Mouse (Mus musculus) heart, adult 2 months (tissue): ENCODE measurements around the gene Dad1. TPM values are rescaled to one million over a fixed set of nuclear protein-coding genes. Genes with fewer than 3 reads are reported as not detected.

ENCODE experiments used
- DNase-seq, 2 experiments: peaks; one replicate each; pipeline ENCODE4 v3.0.0; 2021
- H3K27ac ChIP-seq: fragments of 200-600 bp; 2 replicates; pipeline ENCODE4 v1.8.1; 2022
- H3K27me3 ChIP-seq: fragments of 200-500 bp; 2 replicates; pipeline ENCODE4 v1.6.1; 2012; ENCODE audit warnings: mild to moderate bottlenecking, low read length, inconsistent platforms, mixed read lengths; ENCODE audit not compliant: control insufficient read depth, insufficient read depth
- H3K36me3 ChIP-seq: fragments of 200-500 bp; 2 replicates; pipeline ENCODE4 v1.6.1; 2012; ENCODE audit warnings: low read length, inconsistent platforms; ENCODE audit not compliant: control insufficient read depth, insufficient read depth
- H3K4me1 ChIP-seq: fragments of 200-500 bp; 2 replicates; pipeline ENCODE4 v1.6.1; 2011; ENCODE audit warnings: low read length; ENCODE audit not compliant: control insufficient read depth, insufficient read depth
- H3K4me3 ChIP-seq: fragments of 200-600 bp; 2 replicates; pipeline ENCODE4 v1.8.1; 2022
- H3K79me2 ChIP-seq: fragments of 200-500 bp; replicated peaks from 2 replicates; pipeline ENCODE4 v1.6.1; 2012; ENCODE audit warnings: mild to moderate bottlenecking, inconsistent platforms, low read length, moderate library complexity, mixed read lengths; ENCODE audit not compliant: control insufficient read depth, insufficient read depth
- H3K9ac ChIP-seq: fragments of 200-500 bp; 2 replicates; pipeline ENCODE4 v1.6.1; 2012; ENCODE audit warnings: low read depth, mild to moderate bottlenecking, control low read depth, inconsistent platforms, low read length, mixed read lengths
- CTCF ChIP-seq: fragments of 200-600 bp; IDR thresholded peaks from 2 replicates; pipeline ENCODE4 v1.8.1; 2022; ENCODE audit warnings: antibody characterized with exemption, mild to moderate bottlenecking, moderate library complexity
- EP300 ChIP-seq: fragments of 200-500 bp; IDR thresholded peaks from 2 replicates; pipeline ENCODE4 v1.6.1; 2011; ENCODE audit warnings: low read depth, low read length, control low read depth; ENCODE audit not compliant: insufficient read depth
- POLR2A ChIP-seq: fragments of 200-500 bp; IDR thresholded peaks from 2 replicates; pipeline ENCODE4 v1.6.1; 2011; ENCODE audit warnings: mild to moderate bottlenecking, low read depth, low read length, control low read depth; ENCODE audit not compliant: insufficient read depth
- WGBS: fragments of 180-500 bp; shearing (Covaris S2); methylation state at CpG from one replicate; pipeline ENCODE4 v1.1.7; 2018; 5-methylcytosine and 5-hydroxymethylcytosine counted together
- intact Hi-C: fragments of 180-260 bp; cut with DNase I; formaldehyde crosslinking; loops from one replicate; pipeline ENCODE4 v1.15.1; 2025
- long read RNA-seq: library from polyadenylated mRNA; stranded (forward); transcript quantifications from one replicate; pipeline ENCODE4 v2.0.0, GENCODE M21; 2021
- polyA plus RNA-seq: library from polyadenylated mRNA; depleted of rRNA; stranded (reverse); fragments of >200 nt; gene quantifications from 2 replicates; pipeline ENCODE4 v1.2.3, GENCODE M21; 2012; rRNA removed
- total RNA-seq, 2 experiments: library from RNA; stranded (reverse); gene quantifications; 2 replicates each; pipeline ENCODE4 v1.2.3; 2021

The Dad1 gene
- 100 to 1,000 TPM in 1 of 2 experiments, 10 to 100 TPM in 1; 99.0 to 115 TPM for total RNA-seq
- 393 and 411 TPM in 2 replicates for polyA plus RNA-seq
- long read RNA-seq, transcript Dad1-201 (3 exons, 878 nt): major isoform, 119 of 120 reads
- long read RNA-seq, partial matches to known transcripts: 1 of 120 reads
- long read RNA-seq, other reads (novel, unspliced or antisense): 0 of 120 reads

GRCm38 (mm10) chr14:54253741-54254291, at the start of gene Dad1, which contains the start of gene Abhd4:
TSS of gene Dad1 (minus strand) at chr14:54254104.
TSS of gene Abhd4 (plus strand) at chr14:54254188.
- peak; percentile 94 for TF ChIP-seq EP300
- peak; percentile 32; the same call in 1 of the 2 replicates for TF ChIP-seq CTCF
- peak; percentile 97 for TF ChIP-seq POLR2A
- intact Hi-C loops: loop anchor here (2.0 to 10.0 kb wide), 2 partner anchors 107 to 431 kb away; partner anchors contain the start of genes 1700123O20Rik, Acin1 and Oxa1l
- Histone ChIP-seq H3K79me2 (peaks cover 5% of the 10 kb centered on the region; the same call in 1 of the 2 replicates), H3K4me3 (peak within 1 kb of the TSS; percentile 90), H3K9ac (peak within 1 kb of the TSS; percentile 65), H3K27ac (peak within 1 kb of the TSS; percentile 87), H3K27me3 (no peaks in the 10 kb centered on the region), H3K4me1 (peaks cover 5% of the 10 kb centered on the region), H3K36me3 (0 out of 2 replicates have a peak, but pooled peaks cover 2% of the 10 kb centered on the region)
- under 1% methylated on average over 39 of the region's 39 CpGs for WGBS
- DNase-seq: peak; percentile 98 to 99

DNA sequence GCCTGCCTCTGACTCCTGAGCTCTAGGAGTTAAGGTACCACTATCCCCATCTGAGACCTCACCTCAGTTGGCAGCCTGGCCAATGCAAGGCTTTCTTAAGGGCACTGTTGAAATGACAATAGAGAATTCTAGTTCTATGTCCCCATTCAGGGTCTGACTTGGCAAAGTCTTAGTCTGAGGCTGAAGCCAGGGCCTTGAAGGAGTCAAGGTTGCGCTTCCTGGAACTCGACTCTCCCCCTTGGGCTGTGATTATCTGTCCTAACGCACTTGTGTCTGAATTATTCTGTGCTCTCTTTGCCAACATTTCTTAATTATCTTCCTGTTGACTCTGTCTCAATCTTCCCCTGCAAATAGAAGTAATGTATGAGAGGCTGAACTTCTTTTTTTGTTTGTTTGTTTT, 46.8 kb upstream of the Dad1 start:
- Histone ChIP-seq H3K79me2 (no peaks in the 10 kb centered on the region), H3K27ac (no peak overlapping the region), H3K4me1 (no peaks in the 10 kb centered on the region), H3K9ac (no peak overlapping the region), H3K27me3 (no peaks in the 10 kb centered on the region), H3K36me3 (no peaks in the 10 kb centered on the region), H3K4me3 (no peak overlapping the region)
- TF ChIP-seq EP300 (no peak), POLR2A (no peak), CTCF (no peak)
- intact Hi-C loops: no loop called here
- no peak for DNase-seq
- WGBS: 59% methylated on average over 3 of the region's 3 CpGs

DNA sequence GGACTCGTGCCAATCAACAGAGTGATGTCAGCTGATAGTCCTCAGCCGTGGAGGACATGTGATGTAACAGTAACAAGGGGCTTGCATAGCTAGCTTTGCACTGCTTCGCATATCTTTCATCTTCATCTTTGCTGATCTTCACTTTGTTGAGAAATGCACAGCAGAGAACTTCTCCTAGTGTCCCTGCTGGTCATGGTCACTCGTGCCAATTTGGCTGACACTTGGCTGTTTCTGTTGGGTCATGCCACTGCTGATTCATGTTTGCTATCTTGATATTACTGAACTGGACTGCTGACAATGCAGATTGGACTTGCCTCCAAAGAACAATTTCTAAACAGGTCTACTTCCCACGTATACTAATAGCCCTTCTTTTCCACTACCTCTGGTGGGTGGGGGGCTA, 46.2 kb upstream of the Dad1 start:
- WGBS: 55% methylated on average over 5 of the region's 5 CpGs

DNA sequence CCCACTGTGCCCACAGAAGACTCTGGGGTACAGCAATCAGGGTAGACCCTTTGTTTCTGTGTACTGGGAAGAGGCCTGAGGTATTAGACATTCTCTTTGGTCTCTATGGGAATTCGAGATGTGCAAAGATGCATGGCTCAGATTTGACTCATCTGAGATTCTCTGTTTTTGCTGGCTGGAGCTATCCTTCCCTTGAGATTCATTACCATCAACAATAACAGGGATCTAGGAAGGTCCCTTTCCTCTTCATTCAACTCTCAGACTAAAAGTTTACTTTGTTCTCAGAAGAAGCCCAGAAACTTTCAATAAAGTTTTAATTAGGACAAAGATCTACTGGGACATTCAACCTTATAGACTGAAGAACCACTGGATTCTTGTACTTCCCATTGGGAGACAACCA, 30.9 kb upstream of the Dad1 start, which contains the start of gene Olfr49:
TSS of gene Olfr49 (minus strand) at position 101 of the 400 bp plus-strand sequence.
- Histone ChIP-seq H3K4me1 (no peaks in the 10 kb centered on the region), H3K9ac (no peak within 1 kb of the TSS), H3K79me2 (no peaks in the 10 kb centered on the region), H3K27me3 (peaks cover 4% of the 10 kb centered on the region; the same call in 1 of the 2 replicates), H3K36me3 (no peaks in the 10 kb centered on the region), H3K27ac (no peak within 1 kb of the TSS), H3K4me3 (no peak within 1 kb of the TSS)
- WGBS: 55% methylated on average over 1 of the region's 1 CpGs
- DNase-seq: no peak
- intact Hi-C loops: no loop called here
- TF ChIP-seq CTCF (no peak), EP300 (no peak), POLR2A (no peak)

More for the DNA sequence above, 46.2 kb upstream of the Dad1 start:
- H3K4me1 ChIP-seq: no peaks in the 10 kb centered on the region
- no peaks in the 10 kb centered on the region for H3K36me3 ChIP-seq
- DNase-seq: peak in 1 of 2 experiments; percentile 16
- no peak overlapping the region for H3K9ac ChIP-seq
- no peak overlapping the region for H3K27ac ChIP-seq
- H3K79me2 ChIP-seq: no peaks in the 10 kb centered on the region
- intact Hi-C loops: no loop called here
- H3K27me3 ChIP-seq: no peaks in the 10 kb centered on the region
- no peak for TF ChIP-seq EP300
- no peak for TF ChIP-seq CTCF
- no peak for TF ChIP-seq POLR2A
- H3K4me3 ChIP-seq: no peak overlapping the region

- Histone ChIP-seq H3K4me1 (no peaks in the 10 kb centered on the region), H3K4me3 (no peak overlapping the region), H3K27ac (no peak overlapping the region), H3K27me3 (no peaks in the 10 kb centered on the region), H3K9ac (no peak overlapping the region), H3K79me2 (no peaks in the 10 kb centered on the region), H3K36me3 (no peaks in the 10 kb centered on the region)
- DNase-seq: no peak
- intact Hi-C loops: no loop called here
- no peak for TF ChIP-seq EP300
- no peak for TF ChIP-seq POLR2A
- TF ChIP-seq CTCF: no peak
- 87% methylated on average over 2 of the region's 2 CpGs for WGBS
These were observed 22.5 kb upstream of the Dad1 start for GRCm38 (mm10) chr14:54276446-54276845.

DNA sequence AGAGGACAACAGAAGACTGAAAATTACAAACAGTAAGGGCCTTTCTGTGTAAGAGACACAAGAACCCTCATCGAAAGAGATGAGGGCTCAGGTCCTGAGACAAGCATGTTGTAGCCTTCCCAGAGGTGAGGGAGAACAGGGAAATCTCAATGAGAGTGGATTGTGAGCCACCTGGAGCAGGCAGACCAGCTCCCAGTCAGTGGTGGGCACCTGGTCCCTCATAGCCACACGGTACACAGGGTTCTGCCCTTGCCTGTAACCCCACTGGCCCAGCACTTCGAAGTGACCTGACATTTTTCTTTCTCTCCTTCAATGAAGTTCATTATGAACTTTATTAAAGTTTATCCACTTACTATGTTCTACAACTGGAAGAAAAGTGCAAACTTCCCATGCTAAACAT, 18.8 kb upstream of the Dad1 start:
- no peaks in the 10 kb centered on the region for H3K27me3 ChIP-seq
- H3K27ac ChIP-seq: no peak overlapping the region
- WGBS: 84% methylated on average over 3 of the region's 3 CpGs
- intact Hi-C loops: no loop called here
- no peaks in the 10 kb centered on the region for H3K4me1 ChIP-seq
- H3K36me3 ChIP-seq: no peaks in the 10 kb centered on the region
- DNase-seq: no peak
- no peaks in the 10 kb centered on the region for H3K79me2 ChIP-seq
- no peak overlapping the region for H3K9ac ChIP-seq
- TF ChIP-seq CTCF (no peak), EP300 (no peak), POLR2A (no peak)
- no peak overlapping the region for H3K4me3 ChIP-seq
